Mouse (Mus musculus) frontal cortex, postnatal 14 days (tissue): ENCODE results near the gene Rnf6.
"Not testable (repeated sequence)": the region's sequence is repeated elsewhere in the genome, so short reads cannot be mapped to it uniquely, and the experiment has no call there.

Experiments used
- DNase-seq, 2 experiments: peaks; one replicate each; pipeline ENCODE4 v3.0.0; 2022; ENCODE audit warnings: low spot score in 2 of 2

The Rnf6 gene

DNA sequence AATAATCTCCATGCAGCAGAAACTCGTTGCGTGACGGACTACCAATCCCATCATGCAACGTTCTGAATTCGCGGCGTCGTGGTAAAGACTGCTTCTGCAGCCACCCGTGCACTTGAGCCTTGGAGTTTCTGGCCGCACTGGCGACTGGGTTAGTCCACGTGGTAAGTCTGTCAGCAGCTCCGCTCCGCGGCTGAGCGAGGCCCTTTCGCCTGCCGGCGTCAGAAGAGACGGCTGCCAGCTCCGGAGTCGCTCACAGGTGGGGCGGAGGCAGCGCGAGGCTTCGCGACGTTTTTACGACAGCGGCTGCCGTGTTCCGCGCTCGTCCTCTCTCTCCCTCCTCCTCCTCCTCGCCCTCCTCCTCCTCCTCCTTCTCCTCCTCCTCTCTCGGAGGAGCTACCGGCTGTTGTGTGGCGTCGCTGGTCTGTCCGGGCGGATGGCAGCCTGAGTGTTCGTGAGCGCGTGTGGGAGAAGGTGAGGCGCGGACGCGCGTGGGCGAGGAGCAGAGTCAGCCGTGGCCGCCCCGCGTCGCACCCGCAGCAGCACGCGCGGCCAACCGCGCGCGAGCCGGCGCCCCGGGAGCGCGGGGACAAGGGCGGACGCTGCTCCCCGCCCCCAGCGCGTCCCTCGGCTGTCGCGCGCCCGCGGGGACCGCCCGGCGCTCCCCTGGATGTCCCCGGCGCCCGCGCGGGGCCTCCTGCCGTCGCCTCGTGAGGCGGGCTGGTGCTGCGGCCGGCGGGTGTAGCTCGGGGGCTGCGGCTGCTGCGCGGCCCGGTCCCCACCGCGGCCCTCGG, 9.7 kb upstream of the Rnf6 start, which contains the start of gene Cdk8:
Gene Cdk8, plus strand, starts transcription at position 367 of the 791 bp plus-strand sequence.
- peak; percentile 84 to 90 for DNase-seq

DNA sequence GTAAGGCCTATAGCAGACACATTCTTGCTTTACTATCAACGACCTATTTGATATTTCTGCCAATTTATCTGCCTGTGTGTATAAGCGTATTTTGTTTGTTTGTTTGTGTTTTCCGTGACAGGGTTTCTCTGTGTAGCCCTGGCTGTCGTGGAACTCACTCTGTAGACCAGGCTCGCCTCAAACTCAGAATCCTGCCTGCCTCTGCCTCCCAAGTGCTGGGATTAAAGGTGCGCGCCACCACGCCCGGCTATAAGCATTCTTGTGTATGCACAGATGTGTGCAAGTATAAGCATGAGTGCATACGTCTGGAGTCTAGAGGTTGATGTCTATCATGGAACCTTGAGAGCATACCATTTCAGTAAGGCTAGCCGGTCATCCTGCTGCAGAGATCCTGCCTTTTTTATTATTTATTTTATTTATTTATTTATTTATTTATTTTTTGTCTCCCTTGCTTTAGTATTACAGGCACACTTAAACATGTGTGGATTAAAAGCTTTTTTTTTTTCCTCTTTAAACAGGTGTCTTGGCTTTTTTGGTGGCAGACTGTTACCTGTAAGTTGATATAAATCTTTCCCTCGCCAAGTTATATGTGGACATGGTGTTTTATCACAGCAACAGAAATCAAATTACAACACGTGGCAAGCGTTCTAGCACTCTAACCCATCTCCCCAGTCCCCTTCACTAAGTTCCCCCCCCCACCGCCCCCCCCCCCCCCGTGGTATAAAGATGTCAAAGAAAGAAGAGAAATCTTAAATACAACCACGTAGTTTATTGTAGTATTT, 8.7 kb upstream of the Rnf6 start:
- DNase-seq, result no peak

DNA sequence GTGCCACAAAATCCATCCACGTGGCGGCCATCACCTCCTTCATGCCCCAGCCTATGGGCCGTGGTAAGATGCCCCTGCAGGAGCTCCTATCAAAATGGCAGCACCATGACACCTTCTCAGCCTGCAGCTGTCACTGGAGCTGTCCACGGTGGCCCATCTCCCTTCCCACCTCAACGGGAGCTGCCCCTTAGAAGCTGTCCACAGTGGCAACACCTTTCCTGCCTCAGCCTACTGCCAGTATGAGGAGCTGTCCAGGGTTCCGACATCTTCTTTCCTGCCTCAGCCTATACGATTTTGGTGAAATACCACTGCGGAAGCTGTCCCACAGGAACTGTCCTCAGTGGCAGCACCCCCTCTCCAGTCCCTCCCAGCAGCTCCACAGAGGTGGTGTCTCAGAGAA, 6.1 kb upstream of the Rnf6 start:
- no peak for DNase-seq

GRCm38 (mm10) chr5:146223786-146224185, 2.4 kb upstream of the Rnf6 start:
- DNase-seq, result no peak

DNA sequence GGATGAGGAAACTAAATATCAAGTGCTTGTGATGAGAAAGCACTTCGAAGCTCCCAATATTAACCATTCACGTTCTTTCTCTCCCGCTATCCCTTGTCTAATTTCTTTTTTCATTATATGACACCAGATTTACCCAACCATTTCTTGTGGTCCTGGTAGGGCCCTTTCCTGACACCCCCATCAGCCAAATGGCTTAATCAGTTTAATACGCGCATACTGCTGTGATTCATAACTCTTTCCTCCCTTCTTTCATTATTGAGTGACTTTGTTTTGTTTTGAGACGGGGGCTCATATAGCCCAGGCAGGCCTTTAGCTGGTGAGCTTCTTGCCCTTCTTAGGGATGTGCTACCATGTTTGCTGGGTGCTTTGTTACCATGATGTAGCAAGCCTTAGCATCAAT, 367 bp upstream of the Rnf6 start:
- no peak for DNase-seq

- no peak for DNase-seq
These were observed 865 bp downstream of the Rnf6 start for GRCm38 (mm10) chr5:146220501-146220878.

- DNase-seq, result no peak
These were observed 15.8 kb downstream of the Rnf6 start for GRCm38 (mm10) chr5:146205537-146205936.

DNA sequence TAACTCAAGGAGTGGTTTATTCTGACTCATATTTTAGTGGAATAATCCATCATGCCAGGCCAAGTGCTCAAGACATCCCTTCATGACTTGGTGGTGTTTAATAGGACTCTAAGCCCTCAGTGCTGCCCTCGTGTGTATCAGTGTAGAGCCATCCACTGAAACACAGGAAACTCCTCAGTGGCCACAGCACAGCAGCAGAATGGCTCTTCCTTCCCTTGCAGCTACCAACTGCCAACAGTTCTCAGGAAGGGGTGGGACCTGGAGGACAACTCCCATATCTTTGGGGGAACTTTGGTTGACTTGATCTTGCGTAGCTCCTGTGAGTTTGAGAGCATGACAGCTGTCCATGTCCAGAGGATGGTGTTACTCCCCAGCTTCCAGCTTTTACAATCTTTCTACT, 17.4 kb downstream of the Rnf6 start:
- no peak for DNase-seq

DNA sequence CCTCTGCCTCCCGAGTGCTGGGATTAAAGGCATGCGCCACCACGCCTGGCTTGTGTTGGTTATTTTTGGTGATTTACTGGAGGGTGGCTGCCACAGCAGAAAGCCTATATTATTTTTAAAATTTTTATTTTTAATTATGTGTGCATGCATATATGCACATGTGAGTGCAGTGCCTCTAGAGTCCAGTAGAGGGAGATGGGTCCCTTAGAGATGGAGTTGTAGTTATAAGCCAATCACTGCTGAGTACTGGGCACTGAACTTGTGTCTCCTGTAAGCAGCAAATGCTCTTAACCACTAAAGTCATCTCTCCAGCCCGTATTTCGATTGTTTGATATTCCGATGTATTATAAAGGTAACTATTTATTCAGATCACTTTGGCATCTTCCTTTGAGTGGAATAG, 20.8 kb downstream of the Rnf6 start:
- no peak for DNase-seq

DNA sequence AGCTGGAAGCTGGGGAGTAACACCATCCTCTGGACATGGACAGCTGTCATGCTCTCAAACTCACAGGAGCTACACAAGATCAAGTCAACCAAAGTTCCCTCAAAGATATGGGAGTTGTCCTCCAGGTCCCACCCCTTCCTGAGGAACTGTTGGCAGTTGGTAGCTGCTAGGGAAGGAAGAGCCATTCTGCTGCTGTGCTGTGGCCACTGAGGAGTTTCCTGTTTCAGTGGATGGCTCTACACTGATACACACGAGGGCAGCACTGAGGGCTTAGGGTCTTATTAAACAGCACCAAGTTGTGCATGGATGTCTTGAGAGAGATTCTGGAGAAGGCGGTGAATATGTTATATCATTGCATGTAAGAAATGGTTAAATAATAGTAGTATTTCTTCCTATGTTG, 21.8 kb downstream of the Rnf6 start:
- no peak for DNase-seq

DNA sequence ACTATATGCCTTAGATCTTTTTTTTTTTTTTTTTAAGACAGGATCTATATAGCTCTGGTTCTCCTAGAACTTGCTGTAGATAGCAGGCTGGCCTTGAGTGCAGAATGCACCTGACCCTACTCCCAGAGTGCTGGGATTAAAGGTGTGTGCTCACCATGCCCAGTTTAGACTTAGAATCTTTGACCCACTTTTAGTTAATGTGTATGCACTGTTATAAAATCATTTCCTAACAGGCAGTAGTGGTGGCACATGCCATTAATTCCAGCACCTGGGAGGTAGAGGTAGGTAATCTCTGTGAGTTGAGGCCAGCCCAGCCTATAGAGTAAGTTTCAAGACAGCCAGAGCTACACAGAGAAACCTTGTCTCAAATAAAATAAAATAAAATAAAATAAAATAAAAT, 22.3 kb downstream of the Rnf6 start:
- DNase-seq, result no peak

- no peak for DNase-seq
These were observed 28.0 kb downstream of the Rnf6 start for GRCm38 (mm10) chr5:146193360-146193759.

GRCm38 (mm10) chr5:146190501-146191269, 30.7 kb downstream of the Rnf6 start:
- no peak for DNase-seq

DNA sequence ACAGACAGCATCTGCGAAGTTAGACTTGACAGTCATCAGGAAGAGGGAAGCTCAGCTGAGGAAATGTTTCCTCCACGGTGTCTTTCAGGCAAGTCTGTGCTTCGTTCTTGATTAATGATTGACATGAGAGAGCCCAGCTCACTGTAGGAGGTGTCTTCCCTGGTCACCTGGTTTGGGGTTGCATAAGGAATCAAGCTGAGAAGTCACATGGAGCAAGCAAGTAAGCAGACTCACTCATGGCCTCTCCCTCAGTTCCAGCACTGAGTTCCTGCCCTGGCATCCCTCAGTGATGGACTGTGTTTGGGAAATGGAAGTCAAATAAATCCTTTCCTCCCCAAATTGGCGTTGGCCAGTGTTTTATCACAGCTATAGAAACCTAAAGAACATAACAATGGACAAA, 31.3 kb downstream of the Rnf6 start:
- DNase-seq, result no peak

DNA sequence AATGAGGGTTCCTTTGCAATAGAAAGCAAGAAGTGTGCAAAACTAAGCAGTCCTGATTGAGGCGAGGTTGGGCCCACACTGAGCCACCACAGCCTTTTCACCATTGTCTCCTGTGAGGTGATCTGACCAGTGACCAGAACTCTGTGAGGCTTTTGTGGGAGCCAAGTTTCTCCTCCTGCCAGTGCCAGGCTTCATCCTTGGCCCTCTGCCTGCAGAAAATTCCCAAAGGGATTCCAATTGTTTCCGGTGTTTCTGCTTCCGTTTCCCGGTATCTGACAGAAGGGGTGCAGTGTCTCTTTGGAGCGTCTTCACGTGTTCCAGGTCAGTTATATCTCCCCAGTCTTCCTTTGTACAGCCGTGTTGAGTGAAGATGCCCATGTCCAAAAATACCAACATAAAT, 32.6 kb downstream of the Rnf6 start:
- DNase-seq, result no peak

GRCm38 (mm10) chr5:146188144-146188543, 33.2 kb downstream of the Rnf6 start:
- no peak for DNase-seq

GRCm38 (mm10) chr5:146187441-146187840, 33.9 kb downstream of the Rnf6 start:
- peak; percentile 25 to 53 for DNase-seq

DNA sequence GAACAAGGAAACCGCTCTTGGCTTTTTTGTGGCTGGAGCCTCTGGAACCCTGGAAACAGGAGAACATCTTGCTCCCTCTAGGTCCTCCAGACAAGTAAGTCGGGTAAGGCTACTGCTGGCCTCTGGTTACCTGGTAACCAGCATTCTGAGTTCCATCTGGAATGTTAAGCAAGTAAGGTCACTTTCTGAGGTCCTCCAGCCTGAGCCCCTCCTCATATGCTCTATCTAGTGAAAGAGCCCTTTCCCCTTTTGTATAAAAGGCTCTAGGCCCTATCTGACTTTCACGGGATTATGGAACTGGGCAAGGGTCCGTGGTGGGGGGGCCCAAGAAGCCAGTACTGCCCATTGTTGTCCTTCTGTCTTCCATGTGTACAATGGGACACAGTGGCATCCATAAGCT, 36.2 kb downstream of the Rnf6 start, which contains the start of gene 1700001J03Rik:
Gene 1700001J03Rik, minus strand, starts transcription at position 101 of the 400 bp plus-strand sequence.
- not testable (repeated sequence) for DNase-seq

- DNase-seq, result not testable (repeated sequence)
These were observed 48.6 kb downstream of the Rnf6 start for GRCm38 (mm10) chr5:146172744-146173143.

DNA sequence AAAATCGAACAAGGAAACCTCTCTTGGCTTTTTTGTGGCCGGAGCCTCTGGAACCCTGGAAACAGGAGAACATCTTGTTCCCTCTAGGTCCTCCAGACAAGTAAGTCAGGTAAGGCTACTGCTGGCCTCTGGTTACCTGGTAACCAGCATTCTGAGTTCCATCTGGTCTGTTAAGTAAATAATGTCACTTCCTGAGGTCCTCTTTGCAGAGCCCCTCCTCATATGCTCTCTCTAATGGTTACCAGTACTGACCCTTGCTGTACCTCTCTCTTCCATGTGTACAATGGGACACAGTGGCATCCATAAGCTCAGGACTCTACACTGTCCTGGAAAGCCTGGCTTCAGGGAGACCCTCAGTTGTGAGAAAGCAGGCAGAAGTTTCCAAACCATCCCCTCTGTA, 50.7 kb downstream of the Rnf6 start, which contains the start of gene Gm6309:
Gene Gm6309, minus strand, starts transcription at position 101 of the 400 bp plus-strand sequence.
- DNase-seq, result not testable (repeated sequence)

DNA sequence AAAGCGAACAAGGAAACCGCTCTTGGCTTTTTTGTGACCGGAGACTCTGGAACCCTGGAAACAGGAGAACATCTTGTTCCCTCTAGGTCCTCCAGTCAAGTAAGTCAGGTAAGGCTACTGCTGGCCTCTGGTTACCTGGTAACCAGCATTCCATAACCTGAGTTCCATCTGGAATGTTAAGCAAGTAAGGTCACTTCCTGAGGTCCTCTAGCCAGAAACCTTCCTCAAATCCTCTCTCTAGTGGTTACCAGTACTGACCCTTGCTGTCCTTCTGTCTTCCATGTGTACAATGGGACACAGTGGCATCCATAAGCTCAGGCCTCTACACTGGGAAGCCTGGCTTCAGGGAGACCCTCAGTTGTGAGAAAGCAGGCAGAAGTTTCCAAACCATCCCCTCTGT, 60.9 kb downstream of the Rnf6 start, which contains the start of gene Gm5565:
Gene Gm5565, minus strand, starts transcription at position 101 of the 400 bp plus-strand sequence.
- not testable (repeated sequence) for DNase-seq
